Mouse (Mus musculus) induced T-regulatory cell, adult 2 months (primary cell): ENCODE measurements at regions not wholly inside any gene's neighbourhood (a gene's known extent, or its start where the extent isn't known, plus 50 kb on each side); places are given as distances from the start of the nearest gene placed in this dataset.

ENCODE experiments used
- DNase-seq: peaks from one replicate; pipeline ENCODE4 v3.0.0-alpha.2; 2012; ENCODE audit warnings: low read depth

GRCm38 (mm10) chr5:119400223-119400935, 270.1 kb upstream of the Tbx3 start:
- no peak for DNase-seq

GRCm38 (mm10) chr5:119401915-119402314, 268.6 kb upstream of the Tbx3 start:
- no peak for DNase-seq

- no peak for DNase-seq
Observed at GRCm38 (mm10) chr5:119402651-119403050, 267.8 kb upstream of the Tbx3 start.

- DNase-seq = no peak
Observed at GRCm38 (mm10) chr5:119410966-119411365, 259.5 kb upstream of the Tbx3 start.

GRCm38 (mm10) chr5:119415835-119416234, 254.6 kb upstream of the Tbx3 start:
- DNase-seq = no peak

- no peak for DNase-seq
Observed at GRCm38 (mm10) chr5:119418486-119418885, 252.0 kb upstream of the Tbx3 start.

GRCm38 (mm10) chr5:119427511-119428019, 242.9 kb upstream of the Tbx3 start:
- no peak for DNase-seq

GRCm38 (mm10) chr5:119431271-119431756, 239.2 kb upstream of the Tbx3 start:
- DNase-seq = no peak

GRCm38 (mm10) chr5:119434572-119434971, 235.9 kb upstream of the Tbx3 start:
- no peak for DNase-seq

GRCm38 (mm10) chr5:119448494-119448893, 222.0 kb upstream of the Tbx3 start:
- no peak for DNase-seq

- DNase-seq = no peak
Observed at GRCm38 (mm10) chr5:119449166-119449565, 221.3 kb upstream of the Tbx3 start.

- DNase-seq = no peak
Observed at GRCm38 (mm10) chr5:119459751-119460150, 210.7 kb upstream of the Tbx3 start.

GRCm38 (mm10) chr5:119462659-119463530, 207.6 kb upstream of the Tbx3 start:
- no peak for DNase-seq

- DNase-seq = no peak
Observed at GRCm38 (mm10) chr5:119464553-119464952, 205.9 kb upstream of the Tbx3 start.

- DNase-seq = no peak
Observed at GRCm38 (mm10) chr5:119467346-119468085, 203.0 kb upstream of the Tbx3 start.

GRCm38 (mm10) chr5:119477926-119478325, 192.5 kb upstream of the Tbx3 start:
- DNase-seq = no peak

- no peak for DNase-seq
Observed at GRCm38 (mm10) chr5:119478331-119478730, 192.1 kb upstream of the Tbx3 start.

- DNase-seq = no peak
Observed at GRCm38 (mm10) chr5:119480191-119481190, 190.0 kb upstream of the Tbx3 start.

- no peak for DNase-seq
Observed at GRCm38 (mm10) chr5:119483706-119484105, 186.8 kb upstream of the Tbx3 start.

- DNase-seq = no peak
Observed at GRCm38 (mm10) chr5:119486196-119486595, 184.3 kb upstream of the Tbx3 start.

- no peak for DNase-seq
Observed at GRCm38 (mm10) chr5:119487184-119487583, 183.3 kb upstream of the Tbx3 start.
